Mouse (Mus musculus): ENCODE measurements around the gene Il11. TPM values are rescaled to one million over a fixed set of nuclear protein-coding genes. Genes with fewer than 3 reads are reported as not detected.
"Not testable (repeated sequence)": the region's sequence is repeated elsewhere in the genome, so short reads cannot be mapped to it uniquely, and the experiment has no call there.

Gene Il11
- 0.11 and 0.20 TPM in 2 replicates for polyA plus RNA-seq (2015; fragmentation: Nextera tagmentation; extraction: Ambion mirVana)

DNA sequence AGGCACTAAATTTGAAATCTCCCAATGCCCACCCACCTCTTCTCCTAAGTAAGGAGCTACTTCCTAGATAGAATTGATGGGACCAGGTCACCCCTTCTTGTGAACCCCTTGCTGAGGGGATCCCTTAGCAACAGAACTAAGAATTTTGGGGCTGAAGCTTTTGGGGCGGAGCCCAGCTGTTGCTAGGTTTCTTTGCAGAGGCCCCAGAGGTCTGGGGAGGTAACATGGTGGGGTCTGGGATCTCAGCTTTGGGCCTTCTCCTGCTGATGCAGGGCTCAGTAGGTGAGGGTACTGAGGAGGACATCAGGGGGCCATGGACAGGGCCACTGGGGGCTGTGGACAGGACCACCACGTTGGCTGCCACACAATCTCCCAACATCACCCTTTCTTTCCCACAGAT is at the start of gene Il11, which contains the start of gene Tmem190:
TSS of gene Il11 (minus strand) at position 101 of the 400 bp plus-strand sequence.
TSS of gene Tmem190 (plus strand) at position 179 of the 400 bp plus-strand sequence.
- H3K27ac ChIP-seq (ENCODE audit: low read length) = no peak within 1 kb of the TSS
- H3K36me3 ChIP-seq (ENCODE audit: control insufficient read depth, insufficient read depth) = no peaks in the 10 kb centered on the region
- no peaks in the 10 kb centered on the region for H3K4me1 ChIP-seq (ENCODE audit: control insufficient read depth, insufficient read depth, low read length)
- H3K9me3 ChIP-seq (replicated peaks; ENCODE audit: control insufficient read depth, low read length) = no peaks in the 10 kb centered on the region
- peaks cover 20% of the 10 kb centered on the region for H3K27me3 ChIP-seq (ENCODE audit: control insufficient read depth, insufficient read depth, low read length)
- ATAC-seq (replicated peaks; ENCODE audit: extremely low read depth, insufficient read depth, low FRiP score) = no peak
- no peak within 1 kb of the TSS for H3K9ac ChIP-seq (ENCODE audit: low read length)
- H3K4me3 ChIP-seq (ENCODE audit: low read length) = no peak within 1 kb of the TSS
- WGBS = 74% methylated on average over 2 of the region's 2 CpGs
- H3K4me2 ChIP-seq (ENCODE audit: low read depth, low read length) = no peak within 1 kb of the TSS

GRCm38 (mm10) chr7:4830476-4830875 is 47.8 kb upstream of the Il11 start:
- Histone ChIP-seq H3K4me1 (ENCODE audit: control insufficient read depth, insufficient read depth, low read length) (no peaks in the 10 kb centered on the region), H3K9me3 (replicated peaks; ENCODE audit: control insufficient read depth, low read length) (no peaks in the 10 kb centered on the region), H3K9ac (ENCODE audit: low read length) (no peak overlapping the region), H3K27me3 (ENCODE audit: control insufficient read depth, insufficient read depth, low read length) (peaks cover 48% of the 10 kb centered on the region), H3K27ac (ENCODE audit: low read length) (no peak overlapping the region), H3K4me2 (ENCODE audit: low read depth, low read length) (no peak overlapping the region), H3K36me3 (ENCODE audit: control insufficient read depth, insufficient read depth) (no peaks in the 10 kb centered on the region), H3K4me3 (ENCODE audit: low read length) (no peak overlapping the region)
- ATAC-seq (replicated peaks; ENCODE audit: extremely low read depth, insufficient read depth, low FRiP score) = no peak
- 5% methylated on average over 12 of the region's 12 CpGs for WGBS

DNA sequence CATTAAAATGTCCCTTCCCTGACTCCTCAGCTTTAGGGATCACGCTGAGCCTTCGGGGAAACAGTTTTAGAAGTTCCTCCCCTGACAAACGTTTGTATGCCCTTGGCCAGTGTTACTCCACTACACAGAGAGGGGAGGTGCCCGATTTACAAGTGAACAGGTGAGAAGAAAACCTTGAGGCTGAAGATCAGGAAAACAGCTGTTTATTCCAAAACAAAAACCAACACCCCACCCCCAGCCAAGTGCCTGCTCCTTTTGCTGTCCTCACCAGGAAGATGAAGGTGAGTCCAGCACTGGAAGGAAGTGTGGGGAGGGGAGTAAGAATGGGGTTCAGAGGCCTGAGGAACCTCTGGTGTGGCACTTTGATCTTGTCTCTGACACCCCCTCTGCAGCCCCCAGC is 42.7 kb upstream of the Il11 start:
- Histone ChIP-seq H3K27me3 (ENCODE audit: control insufficient read depth, insufficient read depth, low read length) (peaks cover 9% of the 10 kb centered on the region), H3K9me3 (replicated peaks; ENCODE audit: control insufficient read depth, low read length) (no peaks in the 10 kb centered on the region), H3K27ac (ENCODE audit: low read length) (no peak overlapping the region), H3K4me1 (ENCODE audit: control insufficient read depth, insufficient read depth, low read length) (peaks cover 6% of the 10 kb centered on the region; the same call in 1 of the 2 replicates), H3K36me3 (ENCODE audit: control insufficient read depth, insufficient read depth) (no peaks in the 10 kb centered on the region), H3K4me2 (ENCODE audit: low read depth, low read length) (no peak overlapping the region), H3K9ac (ENCODE audit: low read length) (no peak overlapping the region), H3K4me3 (ENCODE audit: low read length) (no peak overlapping the region)
- 46% methylated on average over 4 of the region's 4 CpGs for whole genome bisulfite sequencing
- ATAC-seq (replicated peaks; ENCODE audit: extremely low read depth, insufficient read depth, low FRiP score) = no peak

DNA sequence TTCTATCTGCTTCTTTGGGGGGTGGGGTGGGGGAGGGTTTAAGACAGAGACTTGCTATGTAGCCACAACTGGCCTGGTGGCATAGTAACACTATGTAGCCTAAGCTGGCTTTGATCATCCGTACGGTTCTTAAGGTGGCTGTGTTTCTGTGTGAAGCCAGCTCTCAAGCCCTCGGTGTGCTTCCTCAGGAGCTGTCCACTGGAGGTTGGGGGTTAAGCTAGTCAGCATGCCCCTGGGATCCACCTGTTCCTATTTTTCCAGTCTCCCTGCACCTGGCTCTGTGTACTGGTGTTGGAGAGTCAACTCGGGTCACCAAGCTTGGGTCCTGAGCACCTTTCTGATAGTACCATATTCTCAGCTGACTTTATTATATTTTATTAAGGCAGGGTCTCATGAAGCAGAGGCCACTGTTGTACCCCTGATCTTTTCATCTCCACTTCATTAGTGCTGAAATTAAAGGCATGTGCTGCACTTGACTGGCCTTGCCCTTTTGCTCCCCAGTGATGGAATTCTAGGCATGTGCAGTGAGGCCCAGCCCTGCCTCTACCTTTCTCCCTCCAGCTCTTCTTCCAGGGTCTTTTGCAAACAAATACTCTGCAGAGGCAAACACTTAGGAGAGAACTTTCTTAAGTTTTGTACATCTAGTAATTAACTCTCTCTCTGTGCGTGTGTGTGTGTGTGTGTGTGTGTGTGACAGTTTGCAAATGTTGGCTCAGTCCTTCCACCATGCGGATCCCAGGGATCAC is 39.7 kb upstream of the Il11 start:
- Histone ChIP-seq H3K27me3 (ENCODE audit: control insufficient read depth, insufficient read depth, low read length) (no peaks in the 10 kb centered on the region), H3K9ac (ENCODE audit: low read length) (no peak overlapping the region), H3K27ac (ENCODE audit: low read length) (no peak overlapping the region), H3K4me3 (ENCODE audit: low read length) (no peak overlapping the region), H3K36me3 (ENCODE audit: control insufficient read depth, insufficient read depth) (no peaks in the 10 kb centered on the region), H3K9me3 (replicated peaks; ENCODE audit: control insufficient read depth, low read length) (no peaks in the 10 kb centered on the region), H3K4me2 (ENCODE audit: low read depth, low read length) (no peak overlapping the region), H3K4me1 (ENCODE audit: control insufficient read depth, insufficient read depth, low read length) (peaks cover 6% of the 10 kb centered on the region; the same call in 1 of the 2 replicates)
- no peak for ATAC-seq (replicated peaks; ENCODE audit: extremely low read depth, insufficient read depth, low FRiP score)
- WGBS = 59% methylated on average over 6 of the region's 6 CpGs

- no peak overlapping the region for H3K27ac ChIP-seq (ENCODE audit: low read length)
These were observed 39.0 kb upstream of the Il11 start for GRCm38 (mm10) chr7:4821690-4822089.

DNA sequence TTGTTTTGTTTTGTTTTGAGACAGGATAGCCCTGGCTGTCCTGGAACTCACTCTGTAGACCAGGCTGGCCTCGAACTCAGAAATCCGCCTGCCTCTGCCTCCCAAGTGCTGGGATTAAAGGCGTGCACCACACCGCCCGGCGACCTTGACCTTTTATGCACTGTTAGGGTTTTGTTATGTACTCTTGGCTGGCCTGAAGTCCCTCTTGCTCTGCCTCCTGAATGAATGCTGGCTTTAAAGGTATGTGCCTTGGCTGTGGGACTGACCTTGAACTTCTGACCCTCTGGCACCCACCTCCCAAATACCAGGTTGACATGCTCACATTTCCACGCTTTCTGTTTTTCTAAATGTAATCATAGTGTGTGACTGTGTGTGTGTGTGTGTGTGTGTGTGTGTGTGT is 38.3 kb upstream of the Il11 start:
- H3K9me3 ChIP-seq (replicated peaks; ENCODE audit: control insufficient read depth, low read length); H3K36me3 ChIP-seq (ENCODE audit: control insufficient read depth, insufficient read depth); ATAC-seq (replicated peaks; ENCODE audit: extremely low read depth, insufficient read depth, low FRiP score); H3K9ac ChIP-seq (ENCODE audit: low read length); H3K27ac ChIP-seq (ENCODE audit: low read length); H3K27me3 ChIP-seq (ENCODE audit: control insufficient read depth, insufficient read depth, low read length); H3K4me1 ChIP-seq (ENCODE audit: control insufficient read depth, insufficient read depth, low read length); H3K4me2 ChIP-seq (ENCODE audit: low read depth, low read length); H3K4me3 ChIP-seq (ENCODE audit: low read length): not testable (repeated sequence)
- 89% methylated on average over 7 of the region's 7 CpGs for WGBS

More at GRCm38 (mm10) chr7:4821690-4822089, 39.0 kb upstream of the Il11 start:
- Histone ChIP-seq H3K36me3 (ENCODE audit: control insufficient read depth, insufficient read depth) (no peaks in the 10 kb centered on the region), H3K4me3 (ENCODE audit: low read length) (no peak overlapping the region), H3K4me2 (ENCODE audit: low read depth, low read length) (no peak overlapping the region), H3K9ac (ENCODE audit: low read length) (no peak overlapping the region), H3K9me3 (replicated peaks; ENCODE audit: control insufficient read depth, low read length) (no peaks in the 10 kb centered on the region), H3K4me1 (ENCODE audit: control insufficient read depth, insufficient read depth, low read length) (peaks cover 6% of the 10 kb centered on the region; the same call in 1 of the 2 replicates), H3K27me3 (ENCODE audit: control insufficient read depth, insufficient read depth, low read length) (no peaks in the 10 kb centered on the region)
- WGBS = 73% methylated on average over 4 of the region's 4 CpGs
- ATAC-seq (replicated peaks; ENCODE audit: extremely low read depth, insufficient read depth, low FRiP score) = no peak

- Histone ChIP-seq H3K27me3 (ENCODE audit: control insufficient read depth, insufficient read depth, low read length) (no peaks in the 10 kb centered on the region), H3K27ac (ENCODE audit: low read length) (no peak overlapping the region), H3K9ac (ENCODE audit: low read length) (no peak overlapping the region), H3K36me3 (ENCODE audit: control insufficient read depth, insufficient read depth) (no peaks in the 10 kb centered on the region), H3K4me2 (ENCODE audit: low read depth, low read length) (no peak overlapping the region), H3K4me1 (ENCODE audit: control insufficient read depth, insufficient read depth, low read length) (peaks cover 5% of the 10 kb centered on the region), H3K4me3 (ENCODE audit: low read length) (no peak overlapping the region), H3K9me3 (replicated peaks; ENCODE audit: control insufficient read depth, low read length) (no peaks in the 10 kb centered on the region)
- no peak for ATAC-seq (replicated peaks; ENCODE audit: extremely low read depth, insufficient read depth, low FRiP score)
These were observed 33.9 kb upstream of the Il11 start for GRCm38 (mm10) chr7:4816559-4816958.

DNA sequence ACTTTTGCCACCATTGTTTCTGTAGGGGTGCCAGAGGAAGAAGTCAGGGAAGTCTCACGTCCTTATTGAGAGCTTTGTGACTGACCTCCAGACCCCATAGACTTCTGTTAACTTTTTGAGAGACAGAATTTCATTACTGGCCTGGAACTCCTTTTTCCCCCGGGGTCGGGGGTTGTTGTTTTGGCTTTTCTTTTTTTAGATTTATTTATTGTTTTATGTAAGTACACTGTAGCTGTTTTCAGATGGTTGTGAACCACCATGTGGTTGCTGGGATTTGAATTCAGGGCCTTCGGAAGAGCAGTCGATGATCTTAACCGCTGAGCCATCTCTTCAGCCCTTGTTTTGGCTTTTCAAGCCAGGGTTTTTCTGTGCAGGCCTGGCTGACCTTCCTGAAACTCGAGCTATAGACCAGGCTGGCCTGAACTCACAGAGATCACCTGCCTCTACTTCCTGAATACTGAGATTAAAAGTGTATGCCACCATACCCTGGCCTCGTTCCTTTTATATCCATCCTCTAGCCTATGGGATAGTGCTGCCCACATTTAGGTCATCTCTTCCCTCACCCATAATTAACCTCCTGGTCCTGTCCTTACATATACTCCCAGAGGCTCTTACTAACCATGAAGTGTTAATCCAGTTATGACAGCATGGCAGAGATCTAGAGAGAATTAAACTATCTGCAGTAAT is 30.6 kb upstream of the Il11 start:
- H3K4me3 ChIP-seq (ENCODE audit: low read length) = peak overlapping the region; percentile 62
- peaks cover 28% of the 10 kb centered on the region for H3K4me1 ChIP-seq (ENCODE audit: control insufficient read depth, insufficient read depth, low read length)
- H3K27ac ChIP-seq (ENCODE audit: low read length) = peak overlapping the region; percentile 86
- peak overlapping the region; percentile 72 for H3K9ac ChIP-seq (ENCODE audit: low read length)
- ATAC-seq (replicated peaks; ENCODE audit: extremely low read depth, insufficient read depth, low FRiP score) = no peak
- WGBS = 23% methylated on average over 8 of the region's 8 CpGs
- H3K36me3 ChIP-seq (ENCODE audit: control insufficient read depth, insufficient read depth) = peaks cover 20% of the 10 kb centered on the region
- H3K27me3 ChIP-seq (ENCODE audit: control insufficient read depth, insufficient read depth, low read length) = no peaks in the 10 kb centered on the region
- peak overlapping the region; percentile 64 for H3K4me2 ChIP-seq (ENCODE audit: low read depth, low read length)
- no peaks in the 10 kb centered on the region for H3K9me3 ChIP-seq (replicated peaks; ENCODE audit: control insufficient read depth, low read length)
